22 mouse cellular contexts compared by ENCODE assay signal in the genomic region with DNA sequence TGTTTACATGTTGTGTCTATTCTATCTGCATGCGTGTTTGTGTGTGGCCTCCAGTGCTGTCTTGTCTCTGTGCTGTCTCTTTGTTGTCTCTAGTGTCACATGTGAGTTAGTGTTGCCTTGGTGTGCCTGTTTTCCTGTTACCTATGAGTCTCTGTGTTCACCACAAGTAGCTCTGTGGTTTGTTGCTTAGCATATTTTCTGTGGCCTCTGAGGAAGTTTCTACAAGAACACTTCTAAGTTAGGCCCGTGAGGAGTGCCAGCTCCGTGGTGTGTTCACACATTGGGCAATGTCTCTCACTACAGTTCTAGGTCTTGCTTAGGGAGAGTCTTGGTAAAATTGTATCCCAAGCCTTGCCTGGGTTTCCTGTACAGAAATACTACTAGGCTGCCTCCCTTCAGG. TPM values are rescaled to one million over a fixed set of nuclear protein-coding genes. Genes with fewer than 3 reads are reported as not detected.
DNase-seq lines count a peak whose midpoint lies in the region; ATAC-seq lines count a peak whose summit lies in the region.
"Had no signal": no experiment of that assay in that cellular context is flagged by ENCODE, and none has a peak within 500 bp of the region (broad histone marks: within the 10 kb centered on the region; RNA-seq: fewer than 3 reads in every experiment).

No protein-coding gene starts in this region.

- H3K4me3 ChIP-seq in embryonic facial prominence, embryonic 10.5 days: no peak overlapping the region
- H3K4me3 ChIP-seq: embryonic facial prominence, embryonic 12.5 days; forebrain, embryonic 13.5 days; heart, embryonic 12.5 days; limb, embryonic 13.5 days; lung, embryonic 15.5 days had no signal

- ATAC-seq in frontal cortex, adult (ENCODE audit: low TSS enrichment): peak; percentile 57
- ATAC-seq: forebrain, embryonic 13.5 days; midbrain, embryonic 16.5 days had no signal

- no peaks in the 10 kb centered on the region for H3K9me3 ChIP-seq in embryonic facial prominence, embryonic 10.5 days
- H3K9me3 ChIP-seq: embryonic facial prominence, embryonic 12.5 days; forebrain, embryonic 13.5 days; heart, embryonic 12.5 days; limb, embryonic 13.5 days; lung, embryonic 15.5 days had no signal

- peaks cover 33% of the 10 kb centered on the region for H3K27me3 ChIP-seq in embryonic facial prominence, embryonic 10.5 days (replicated peaks; ENCODE audit: low read depth, poor library complexity, severe bottlenecking)

- WGBS in embryonic facial prominence, embryonic 10.5 days: 86% methylated on average over 3 of the region's 3 CpGs

- no peak overlapping the region for H3K27ac ChIP-seq in embryonic facial prominence, embryonic 10.5 days (replicated peaks)
- H3K27ac ChIP-seq: embryonic facial prominence, embryonic 12.5 days; forebrain, embryonic 13.5 days; hindbrain, embryonic 14.5 days; limb, embryonic 13.5 days; lung, embryonic 15.5 days had no signal

- peaks cover 17% of the 10 kb centered on the region for H3K4me1 ChIP-seq in embryonic facial prominence, embryonic 10.5 days

- no peak for DNase-seq in frontal cortex, postnatal 25 days (ENCODE audit: low spot score in 2 of 2)
- peak; percentile 83 for DNase-seq in CD4-positive helper T cell, adult 2 months (ENCODE audit: low read depth, low spot score)
- peak; percentile 79 for DNase-seq in induced T-regulatory cell, adult 2 months (ENCODE audit: low read depth)
- peak; percentile 82 for DNase-seq in thymus, postnatal 0 days (ENCODE audit: low spot score)
- DNase-seq in right cerebral cortex, postnatal 4 days: no peak
- DNase-seq in embryonic facial prominence, embryonic 10.5 days (ENCODE audit: low spot score): no peak
- DNase-seq in layer of hippocampus, postnatal 36 days: no peak
- DNase-seq: adrenal gland, adult 8-10 months; B cell, adult 2 months; cerebellum, postnatal 10 days had no signal

- no peaks in the 10 kb centered on the region for H3K36me3 ChIP-seq in embryonic facial prominence, embryonic 10.5 days (replicated peaks)
- H3K36me3 ChIP-seq: embryonic facial prominence, embryonic 12.5 days; heart, embryonic 12.5 days; limb, embryonic 13.5 days; lung, embryonic 15.5 days had no signal

RNA-seq across cellular contexts. Expression of a gene that starts 4.0 kb away (rescaled TPM):
- polyA plus RNA-seq in thymus, postnatal 0 days (2015; fragmentation: Nextera tagmentation; extraction: Ambion mirVana): 27.7 and 33.8 TPM in 2 replicates
- 53.5 and 55.8 TPM in 2 replicates for polyA plus RNA-seq in embryonic facial prominence, embryonic 10.5 days (2016; fragmentation: Nextera tagmentation; extraction: Ambion mirVana)
- 1 to 10 TPM; 4.4 to 5.3 TPM for total RNA-seq in layer of hippocampus, postnatal 36 days (2021)

RNA-seq across cellular contexts. Expression of a gene that starts 32.3 kb away (rescaled TPM):
- 17.6 and 21.2 TPM in 2 replicates for polyA plus RNA-seq in thymus, postnatal 0 days (2015; fragmentation: Nextera tagmentation; extraction: Ambion mirVana)
- 0.08 and 0.34 TPM in 2 replicates for polyA plus RNA-seq in embryonic facial prominence, embryonic 10.5 days (2016; fragmentation: Nextera tagmentation; extraction: Ambion mirVana)
- total RNA-seq in layer of hippocampus, postnatal 36 days (2021): not detected
- total RNA-seq: gastrocnemius, adult 8-10 months had no signal
- polyA plus RNA-seq: heart, embryonic 12.5 days; lung, embryonic 15.5 days; stomach, embryonic 14.5 days had no signal

RNA-seq across cellular contexts. Expression of a gene that starts 59.1 kb away (rescaled TPM):
- 0.09 and 0.16 TPM in 2 replicates for polyA plus RNA-seq in thymus, postnatal 0 days (2015; fragmentation: Nextera tagmentation; extraction: Ambion mirVana)
- polyA plus RNA-seq in embryonic facial prominence, embryonic 10.5 days (2016; fragmentation: Nextera tagmentation; extraction: Ambion mirVana): not detected in 2 replicates
- total RNA-seq in layer of hippocampus, postnatal 36 days (2021): not detected
- total RNA-seq: adrenal gland, adult 8-10 months; layer of hippocampus, postnatal 25 days; neutrophil, adult 5-6 weeks had no signal
- polyA plus RNA-seq: embryonic facial prominence, embryonic 12.5 days; forebrain, embryonic 13.5 days; heart, embryonic 12.5 days; hindbrain, embryonic 14.5 days; limb, embryonic 13.5 days; lung, embryonic 15.5 days; midbrain, embryonic 16.5 days; stomach, embryonic 14.5 days had no signal

Comparison
In these comparisons a context has a peak if more than half of its experiments do, and no peak if none do; other contexts are left out.
1. DNase-seq: peak in CD4-positive helper T cell, adult 2 months (single experiment), induced T-regulatory cell, adult 2 months (single experiment) and thymus, postnatal 0 days (single experiment); none in frontal cortex, postnatal 25 days (0 of 2), right cerebral cortex, postnatal 4 days (single experiment), embryonic facial prominence, embryonic 10.5 days (single experiment) and layer of hippocampus, postnatal 36 days (0 of 2).
2. RNA of a gene that starts 32.3 kb away (polyA plus RNA-seq): 17.6 to 21.2 TPM in thymus, postnatal 0 days; 0.08 to 0.34 TPM in embryonic facial prominence, embryonic 10.5 days; every median in the first group is over 10 times any median in the second.